12 mouse cellular contexts compared by ENCODE assay signal in the genomic region with DNA sequence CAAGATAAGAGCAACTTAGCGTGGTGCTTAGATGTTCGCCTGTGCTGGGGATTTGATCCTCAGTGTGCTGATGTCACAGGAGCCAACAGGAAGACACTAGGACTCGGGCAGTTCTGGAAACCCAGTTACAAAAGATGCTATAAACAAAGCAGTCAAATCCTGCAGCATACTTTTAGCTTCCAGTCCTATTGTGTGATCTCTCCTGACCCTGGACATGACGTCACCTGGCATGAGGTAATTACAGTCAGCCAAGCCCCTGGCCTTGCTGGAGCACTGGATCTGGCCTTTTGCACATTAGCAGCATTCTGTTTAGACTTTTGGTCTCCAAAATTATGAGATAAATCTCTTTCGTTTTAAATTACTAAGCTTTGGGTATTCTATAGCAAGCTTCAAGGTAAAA. TPM values are rescaled to one million over a fixed set of nuclear protein-coding genes. Genes with fewer than 3 reads are reported as not detected.
DNase-seq lines count a peak whose midpoint lies in the region; ATAC-seq and TF ChIP-seq lines count a peak whose summit lies in the region.
"Had no signal": no experiment of that assay in that cellular context is flagged by ENCODE, and none has a peak within 500 bp of the region (broad histone marks: within the 10 kb centered on the region; RNA-seq: fewer than 3 reads in every experiment).

No protein-coding gene starts in this region.

- H3K4me1 ChIP-seq in forebrain, embryonic 10.5 days = peaks cover 32% of the 10 kb centered on the region
- 0 out of 2 replicates have a peak, but pooled peaks cover 7% of the 10 kb centered on the region for H3K4me1 ChIP-seq in forebrain, embryonic 11.5 days (replicated peaks; ENCODE audit: control insufficient read depth, insufficient read depth, low read length)
- H3K4me1 ChIP-seq in lung, embryonic 14.5 days (ENCODE audit: insufficient read depth) = 0 out of 2 replicates have a peak, but pooled peaks cover 6% of the 10 kb centered on the region
- H3K4me1 ChIP-seq in lung, adult 2 months (ENCODE audit: control insufficient read depth, insufficient read depth, low read length) = peaks cover 38% of the 10 kb centered on the region
- H3K4me1 ChIP-seq in cerebellum, adult 2 months (ENCODE audit: control insufficient read depth, insufficient read depth, low read length) = peaks cover 9% of the 10 kb centered on the region

- no peak for TF ChIP-seq CTCF in lung, embryonic 14.5 days (IDR thresholded peaks at IDR 0.05; ENCODE audit: low read depth)
- no peak for TF ChIP-seq CTCF in lung, adult 2 months (IDR thresholded peaks at IDR 0.05; ENCODE audit: insufficient read depth, low read length)
- no peak for TF ChIP-seq CTCF in cerebellum, adult 2 months (IDR thresholded peaks at IDR 0.05; ENCODE audit: borderline replicate concordance, insufficient read depth, low read depth, low read length)

- H3K36me3 ChIP-seq in forebrain, embryonic 10.5 days (replicated peaks) = peaks cover 7% of the 10 kb centered on the region
- no peaks in the 10 kb centered on the region for H3K36me3 ChIP-seq in forebrain, embryonic 11.5 days (ENCODE audit: control insufficient read depth, insufficient read depth, low read length)
- no peaks in the 10 kb centered on the region for H3K36me3 ChIP-seq in lung, embryonic 14.5 days (ENCODE audit: insufficient read depth)
- H3K36me3 ChIP-seq: embryonic facial prominence, embryonic 12.5 days; hindbrain, embryonic 15.5 days; lung, embryonic 15.5 days had no signal

- H3K9me3 ChIP-seq in forebrain, embryonic 10.5 days = no peaks in the 10 kb centered on the region
- no peaks in the 10 kb centered on the region for H3K9me3 ChIP-seq in forebrain, embryonic 11.5 days (ENCODE audit: control insufficient read depth, low read length)
- H3K9me3 ChIP-seq in lung, embryonic 14.5 days (ENCODE audit: low read depth, low read length) = no peaks in the 10 kb centered on the region
- H3K9me3 ChIP-seq: embryonic facial prominence, embryonic 12.5 days; hindbrain, embryonic 15.5 days; lung, embryonic 15.5 days had no signal

- WGBS in forebrain, embryonic 10.5 days = 75% methylated on average over 5 of the region's 5 CpGs
- WGBS in forebrain, embryonic 11.5 days = 74% methylated on average over 5 of the region's 5 CpGs
- WGBS in lung, embryonic 14.5 days = 46% methylated on average over 5 of the region's 5 CpGs
- WGBS in lung, adult 2 months = 42% methylated on average over 5 of the region's 5 CpGs
- WGBS in cerebellum, adult 2 months = 68% methylated on average over 5 of the region's 5 CpGs

- 0 out of 2 replicates have a peak overlapping the region, but pooled peaks have one; percentile 3 for H3K27ac ChIP-seq in forebrain, embryonic 10.5 days
- H3K27ac ChIP-seq in forebrain, embryonic 11.5 days (ENCODE audit: low read depth, low read length) = no peak overlapping the region
- H3K27ac ChIP-seq in lung, embryonic 14.5 days (ENCODE audit: low read depth) = no peak overlapping the region
- no peak overlapping the region for H3K27ac ChIP-seq in cerebellum, adult 2 months (ENCODE audit: insufficient read depth, low read length)
- H3K27ac ChIP-seq: embryonic facial prominence, embryonic 12.5 days; lung, embryonic 15.5 days had no signal

- H3K4me3 ChIP-seq in forebrain, embryonic 10.5 days = no peak overlapping the region
- no peak overlapping the region for H3K4me3 ChIP-seq in forebrain, embryonic 11.5 days (ENCODE audit: low read depth, low read length)
- no peak overlapping the region for H3K4me3 ChIP-seq in lung, embryonic 14.5 days (ENCODE audit: low read depth, low read length)
- H3K4me3 ChIP-seq in lung, adult 2 months (replicated peaks; ENCODE audit: extremely low read depth, low read depth, low read length) = no peak overlapping the region
- H3K4me3 ChIP-seq in cerebellum, adult 2 months (replicated peaks; ENCODE audit: insufficient read depth, low read depth, low read length) = no peak overlapping the region
- H3K4me3 ChIP-seq: embryonic facial prominence, embryonic 12.5 days; hindbrain, embryonic 15.5 days; lung, embryonic 15.5 days had no signal

- TF ChIP-seq POLR2A in lung, adult 2 months (IDR thresholded peaks at IDR 0.05; ENCODE audit: borderline replicate concordance, extremely low read depth, low read depth, low read length) = no peak
- no peak for TF ChIP-seq POLR2A in cerebellum, adult 2 months (IDR thresholded peaks at IDR 0.05; ENCODE audit: borderline replicate concordance, insufficient read depth, low read length)

- H3K27me3 ChIP-seq in forebrain, embryonic 10.5 days (ENCODE audit: poor library complexity, severe bottlenecking) = no peaks in the 10 kb centered on the region
- H3K27me3 ChIP-seq in forebrain, embryonic 11.5 days (ENCODE audit: control insufficient read depth, insufficient read depth, low read length) = no peaks in the 10 kb centered on the region
- no peaks in the 10 kb centered on the region for H3K27me3 ChIP-seq in lung, embryonic 14.5 days (ENCODE audit: insufficient read depth, low read length)
- H3K27me3 ChIP-seq in cerebellum, adult 2 months (ENCODE audit: control insufficient read depth, insufficient read depth, low read length) = no peaks in the 10 kb centered on the region
- H3K27me3 ChIP-seq: embryonic facial prominence, embryonic 12.5 days; hindbrain, embryonic 15.5 days; lung, embryonic 15.5 days had no signal

- no peak overlapping the region for H3K4me2 ChIP-seq in forebrain, embryonic 11.5 days (ENCODE audit: low read depth, low read length, severe bottlenecking)
- no peak overlapping the region for H3K4me2 ChIP-seq in lung, embryonic 14.5 days
- H3K4me2 ChIP-seq: embryonic facial prominence, embryonic 12.5 days; hindbrain, embryonic 15.5 days; lung, embryonic 15.5 days had no signal

- no peak overlapping the region for H3K9ac ChIP-seq in forebrain, embryonic 11.5 days (ENCODE audit: low read length)
- no peak overlapping the region for H3K9ac ChIP-seq in lung, embryonic 14.5 days
- H3K9ac ChIP-seq: embryonic facial prominence, embryonic 12.5 days; hindbrain, embryonic 15.5 days; lung, embryonic 15.5 days had no signal

- ATAC-seq in forebrain, embryonic 11.5 days (replicated peaks; ENCODE audit: low FRiP score) = no peak
- no peak for ATAC-seq in lung, embryonic 14.5 days (ENCODE audit: insufficient read depth)
- ATAC-seq: forebrain, embryonic 16.5 days had no signal

- no peak for DNase-seq in forebrain, embryonic 10.5 days (ENCODE audit: extremely low spot score, low spot score)
- no peak for DNase-seq in forebrain, embryonic 11.5 days (ENCODE audit: low spot score)
- peak; percentile 50 for DNase-seq in lung, embryonic 14.5 days
- DNase-seq in lung, adult 2 months = no peak
- peak; percentile 47 to 51 for DNase-seq in heart, adult 9 months (ENCODE audit: low spot score in 2 of 2)
- peak; percentile 31 to 60 for DNase-seq in lung, postnatal 4 days
- no peak for DNase-seq in cerebellum, postnatal 10 days
- no peak for DNase-seq in cerebellum, adult 2 months

RNA-seq across cellular contexts. Expression of a gene that starts 38.8 kb away (rescaled TPM):
- 10.9 and 12.6 TPM in 2 replicates for polyA plus RNA-seq in forebrain, embryonic 10.5 days (2016; fragmentation: Nextera tagmentation; extraction: Ambion mirVana)
- polyA plus RNA-seq in forebrain, embryonic 11.5 days (2014; fragmentation: Nextera tagmentation; extraction: Ambion mirVana) = 13.5 and 14.2 TPM in 2 replicates
- 13.8 and 17.3 TPM in 2 replicates for polyA plus RNA-seq in lung, embryonic 14.5 days (2014; fragmentation: Nextera tagmentation; extraction: Ambion mirVana)
- 82.2 and 83.1 TPM in 2 replicates for polyA plus RNA-seq in lung, adult 2 months (2012; rRNA removed)
- 68.6 and 76.9 TPM in 2 replicates for polyA plus RNA-seq in cerebellum, adult 2 months (2012; rRNA removed)

Comparison
In these comparisons a context has a peak if more than half of its experiments do, and no peak if none do; other contexts are left out.
1. DNase-seq: peak in lung, embryonic 14.5 days (single experiment), heart, adult 9 months (2 of 2) and lung, postnatal 4 days (2 of 2); none in forebrain, embryonic 10.5 days (single experiment), forebrain, embryonic 11.5 days (single experiment), lung, adult 2 months (single experiment), cerebellum, postnatal 10 days (0 of 2) and cerebellum, adult 2 months (0 of 2).